Mouse (Mus musculus): ENCODE data around the gene Chrdl1. TPM values are rescaled to one million over a fixed set of nuclear protein-coding genes. Genes with fewer than 3 reads are reported as not detected.

The Chrdl1 gene
- 5.1 and 7.3 TPM in 2 replicates for polyA plus RNA-seq (2014; fragmentation: Nextera tagmentation; extraction: Ambion mirVana)

DNA sequence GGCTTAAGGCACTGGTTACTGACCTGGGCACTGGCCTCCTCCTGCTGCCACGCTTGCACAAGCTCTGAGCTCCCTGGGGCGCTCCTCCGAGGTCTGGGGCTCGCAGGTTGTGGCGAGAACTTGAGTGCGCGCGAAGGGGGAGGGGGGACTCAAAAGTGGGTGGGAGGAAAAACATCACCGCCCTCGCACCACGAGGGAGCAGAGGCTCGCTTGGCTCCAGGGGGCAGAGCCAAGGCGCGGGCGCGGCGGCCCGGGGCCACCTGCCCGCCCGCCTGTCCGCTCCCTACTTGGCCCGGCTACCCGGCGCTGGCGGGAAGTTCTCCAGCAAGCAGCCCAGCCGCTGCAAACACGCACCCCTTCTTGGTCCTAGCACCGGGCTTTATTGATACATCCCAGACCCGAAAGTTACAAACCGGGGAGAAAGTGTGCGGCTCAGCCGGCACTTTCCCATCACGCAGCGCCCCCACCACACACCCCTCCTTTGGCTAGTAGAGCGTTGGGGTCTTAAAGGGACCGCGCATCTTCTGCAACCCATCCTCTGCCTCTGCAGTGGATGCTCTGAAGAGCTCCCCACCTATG is at the start of gene Chrdl1:
Chrdl1 (minus strand) TSS at position 472 of the 579 bp plus-strand sequence.
- 18% methylated on average over 31 of the region's 37 CpGs for WGBS
- peak; percentile 57 for DNase-seq (ENCODE audit: low spot score)
- H3K36me3 ChIP-seq (ENCODE audit: control insufficient read depth, insufficient read depth, low read length) = no peaks in the 10 kb centered on the region
- peak within 1 kb of the TSS; percentile 44 for H3K9ac ChIP-seq (ENCODE audit: low read length)
- ATAC-seq (replicated peaks; ENCODE audit: low FRiP score) = peak; percentile 56
- peak within 1 kb of the TSS; percentile 38 for H3K4me3 ChIP-seq (ENCODE audit: low read depth, low read length)
- peak within 1 kb of the TSS; percentile 51 for H3K4me2 ChIP-seq (ENCODE audit: low read depth, low read length, severe bottlenecking)
- H3K4me1 ChIP-seq (replicated peaks; ENCODE audit: control insufficient read depth, insufficient read depth, low read length) = no peaks in the 10 kb centered on the region
- H3K27me3 ChIP-seq (ENCODE audit: control insufficient read depth, insufficient read depth, low read length) = peaks cover 17% of the 10 kb centered on the region
- no peaks in the 10 kb centered on the region for H3K9me3 ChIP-seq (ENCODE audit: control insufficient read depth, low read length)
- no peak within 1 kb of the TSS for H3K27ac ChIP-seq (ENCODE audit: low read depth, low read length)

DNA sequence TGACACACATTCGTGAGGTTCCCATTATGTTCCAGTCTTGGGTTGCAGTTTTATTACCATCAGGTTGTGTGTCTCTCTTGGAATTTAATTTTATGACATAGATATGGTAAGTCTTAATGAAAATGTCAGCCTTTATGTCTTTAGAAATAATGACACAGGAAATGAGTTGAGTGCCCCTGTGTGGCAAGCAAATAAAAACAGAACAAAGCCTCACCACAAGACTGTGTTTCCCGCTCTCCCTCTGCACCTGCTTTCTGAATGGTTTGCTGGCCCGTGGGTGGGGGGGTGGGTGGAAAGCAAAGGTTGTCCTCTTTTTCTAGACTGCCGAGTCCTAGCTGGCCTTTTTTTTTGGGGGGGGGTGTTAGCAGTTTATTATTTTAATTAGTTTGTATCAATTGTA is 48.6 kb upstream of the Chrdl1 start:
- no peak for DNase-seq (ENCODE audit: low spot score)
- no peak overlapping the region for H3K4me3 ChIP-seq (ENCODE audit: low read depth, low read length)
- WGBS = 42% methylated on average over 4 of the region's 4 CpGs
- no peaks in the 10 kb centered on the region for H3K4me1 ChIP-seq (replicated peaks; ENCODE audit: control insufficient read depth, insufficient read depth, low read length)
- H3K4me2 ChIP-seq (ENCODE audit: low read depth, low read length, severe bottlenecking) = no peak overlapping the region
- 0 out of 2 replicates have a peak, but pooled peaks cover 2% of the 10 kb centered on the region for H3K27me3 ChIP-seq (ENCODE audit: control insufficient read depth, insufficient read depth, low read length)
- no peak overlapping the region for H3K9ac ChIP-seq (ENCODE audit: low read length)
- 0 out of 2 replicates have a peak, but pooled peaks have one; percentile 30 for ATAC-seq (replicated peaks; ENCODE audit: low FRiP score)
- H3K27ac ChIP-seq (ENCODE audit: low read depth, low read length) = no peak overlapping the region
- H3K36me3 ChIP-seq (ENCODE audit: control insufficient read depth, insufficient read depth, low read length) = no peaks in the 10 kb centered on the region
- no peaks in the 10 kb centered on the region for H3K9me3 ChIP-seq (ENCODE audit: control insufficient read depth, low read length)

DNA sequence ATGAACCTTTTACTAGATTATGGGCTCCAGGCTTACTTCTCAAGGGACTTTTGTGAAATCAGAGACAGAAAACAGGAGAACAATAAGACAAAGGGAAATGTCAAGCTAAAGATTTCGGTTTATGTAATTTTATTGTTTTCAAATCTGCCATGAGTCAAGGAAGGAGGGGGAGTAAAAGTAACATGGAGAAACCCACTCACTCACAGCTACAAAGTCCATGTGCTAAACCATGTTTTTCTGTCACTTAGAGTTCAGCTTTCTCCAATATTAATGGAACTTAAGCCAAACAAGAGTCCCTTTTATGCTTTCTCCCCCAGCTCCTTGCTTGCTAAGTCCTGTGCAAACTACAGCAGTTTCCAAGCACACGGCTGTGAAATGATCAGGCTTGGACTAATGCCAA is 10.5 kb upstream of the Chrdl1 start:
- WGBS = 61% methylated on average over 2 of the region's 2 CpGs
- Histone ChIP-seq H3K36me3 (ENCODE audit: control insufficient read depth, insufficient read depth, low read length) (no peaks in the 10 kb centered on the region), H3K4me1 (replicated peaks; ENCODE audit: control insufficient read depth, insufficient read depth, low read length) (no peaks in the 10 kb centered on the region), H3K27me3 (ENCODE audit: control insufficient read depth, insufficient read depth, low read length) (no peaks in the 10 kb centered on the region; the same call in 1 of the 2 replicates), H3K4me2 (ENCODE audit: low read depth, low read length, severe bottlenecking) (no peak overlapping the region), H3K9ac (ENCODE audit: low read length) (no peak overlapping the region), H3K4me3 (ENCODE audit: low read depth, low read length) (no peak overlapping the region), H3K27ac (ENCODE audit: low read depth, low read length) (no peak overlapping the region), H3K9me3 (ENCODE audit: control insufficient read depth, low read length) (no peaks in the 10 kb centered on the region)
- DNase-seq (ENCODE audit: low spot score) (no peak), ATAC-seq (replicated peaks; ENCODE audit: low FRiP score) (no peak)

DNA sequence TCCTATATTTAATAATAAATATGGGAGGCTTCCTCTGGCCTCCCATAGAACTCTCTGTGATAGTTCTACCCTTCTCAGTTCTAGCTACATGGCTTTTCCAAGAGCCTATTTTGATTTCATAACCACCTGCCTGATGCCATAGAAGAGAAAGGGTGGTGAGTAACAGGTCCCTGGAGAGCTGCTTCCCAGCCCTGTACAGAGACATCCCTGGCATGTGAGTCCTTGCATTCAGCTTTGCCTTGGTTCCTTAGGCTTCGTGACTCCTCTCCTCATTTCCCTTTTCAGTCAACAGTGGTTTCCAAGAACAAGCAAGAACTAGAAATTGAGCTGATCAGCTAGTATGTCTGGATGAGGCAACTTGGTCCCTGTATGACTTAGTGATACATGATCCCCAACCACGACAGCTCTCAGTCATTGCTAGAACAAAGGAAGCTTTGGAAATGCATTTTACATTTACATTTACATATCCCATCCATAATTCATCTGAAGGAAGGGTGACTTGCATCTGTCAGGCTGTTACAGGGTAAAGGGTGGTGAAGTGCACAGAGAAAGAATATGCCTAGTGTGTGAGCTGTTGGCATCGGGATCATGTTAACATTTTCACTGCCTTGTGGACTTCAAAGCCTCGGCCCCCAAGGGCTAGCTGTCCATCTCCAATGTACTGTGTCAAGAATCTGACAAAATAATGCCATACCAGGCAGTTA is 27.7 kb downstream of the Chrdl1 start:
- DNase-seq (ENCODE audit: low spot score) = no peak
- Histone ChIP-seq H3K9ac (ENCODE audit: low read length) (no peak overlapping the region), H3K36me3 (ENCODE audit: control insufficient read depth, insufficient read depth, low read length) (no peaks in the 10 kb centered on the region), H3K4me3 (ENCODE audit: low read depth, low read length) (no peak overlapping the region), H3K27me3 (ENCODE audit: control insufficient read depth, insufficient read depth, low read length) (no peaks in the 10 kb centered on the region), H3K4me1 (replicated peaks; ENCODE audit: control insufficient read depth, insufficient read depth, low read length) (no peaks in the 10 kb centered on the region), H3K4me2 (ENCODE audit: low read depth, low read length, severe bottlenecking) (no peak overlapping the region), H3K9me3 (ENCODE audit: control insufficient read depth, low read length) (no peaks in the 10 kb centered on the region), H3K27ac (ENCODE audit: low read depth, low read length) (no peak overlapping the region)
- 79% methylated on average over 4 of the region's 4 CpGs for WGBS
- ATAC-seq (replicated peaks; ENCODE audit: low FRiP score) = no peak

DNA sequence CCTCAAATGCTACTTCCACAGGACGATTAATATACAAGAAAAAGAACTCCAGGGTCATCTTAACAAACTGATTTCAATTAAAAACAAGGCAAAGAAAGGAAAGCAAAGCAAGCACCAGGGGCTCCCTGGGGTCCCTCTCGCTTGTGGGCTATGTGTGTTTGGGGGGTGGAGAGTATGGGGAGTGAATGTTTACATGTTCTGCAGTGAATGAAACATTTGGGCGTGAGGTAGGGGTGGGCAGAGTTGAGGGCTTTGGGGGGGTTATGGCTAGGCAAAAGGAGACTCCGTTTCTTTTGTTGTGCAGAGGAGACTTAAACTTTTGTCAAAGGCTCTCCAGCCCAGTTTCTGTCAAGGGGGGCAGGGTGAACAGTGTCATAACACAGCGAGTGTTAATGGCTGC is 46.8 kb downstream of the Chrdl1 start:
- Histone ChIP-seq H3K36me3 (ENCODE audit: control insufficient read depth, insufficient read depth, low read length) (no peaks in the 10 kb centered on the region), H3K4me1 (replicated peaks; ENCODE audit: control insufficient read depth, insufficient read depth, low read length) (no peaks in the 10 kb centered on the region), H3K4me3 (ENCODE audit: low read depth, low read length) (no peak overlapping the region), H3K4me2 (ENCODE audit: low read depth, low read length, severe bottlenecking) (no peak overlapping the region), H3K27me3 (ENCODE audit: control insufficient read depth, insufficient read depth, low read length) (peaks cover 4% of the 10 kb centered on the region; the same call in 1 of the 2 replicates), H3K27ac (ENCODE audit: low read depth, low read length) (no peak overlapping the region), H3K9me3 (ENCODE audit: control insufficient read depth, low read length) (no peaks in the 10 kb centered on the region), H3K9ac (ENCODE audit: low read length) (no peak overlapping the region)
- WGBS = 31% methylated on average over 5 of the region's 5 CpGs
- ATAC-seq (replicated peaks; ENCODE audit: low FRiP score) = no peak
- no peak for DNase-seq (ENCODE audit: low spot score)

DNA sequence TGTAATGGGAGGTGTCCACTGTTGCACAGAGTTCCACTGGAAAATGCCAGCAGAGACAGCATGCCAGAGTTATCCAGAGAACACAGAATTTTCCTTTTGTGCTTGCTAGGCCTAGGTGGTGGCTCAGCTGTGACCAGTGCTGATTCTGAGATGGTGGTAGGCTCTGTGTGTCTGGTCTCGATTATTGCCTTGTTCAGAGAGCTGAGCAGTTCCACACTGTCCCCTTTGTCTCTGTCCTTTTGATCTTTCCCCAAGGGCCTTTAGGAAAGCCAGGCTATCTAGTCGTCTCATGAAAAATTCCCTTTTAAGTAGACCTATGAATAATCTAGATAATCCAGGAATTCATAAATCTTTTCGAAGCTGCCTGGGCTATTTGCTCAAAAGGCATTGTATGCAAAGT is 47.3 kb downstream of the Chrdl1 start:
- no peak for DNase-seq (ENCODE audit: low spot score)

DNA sequence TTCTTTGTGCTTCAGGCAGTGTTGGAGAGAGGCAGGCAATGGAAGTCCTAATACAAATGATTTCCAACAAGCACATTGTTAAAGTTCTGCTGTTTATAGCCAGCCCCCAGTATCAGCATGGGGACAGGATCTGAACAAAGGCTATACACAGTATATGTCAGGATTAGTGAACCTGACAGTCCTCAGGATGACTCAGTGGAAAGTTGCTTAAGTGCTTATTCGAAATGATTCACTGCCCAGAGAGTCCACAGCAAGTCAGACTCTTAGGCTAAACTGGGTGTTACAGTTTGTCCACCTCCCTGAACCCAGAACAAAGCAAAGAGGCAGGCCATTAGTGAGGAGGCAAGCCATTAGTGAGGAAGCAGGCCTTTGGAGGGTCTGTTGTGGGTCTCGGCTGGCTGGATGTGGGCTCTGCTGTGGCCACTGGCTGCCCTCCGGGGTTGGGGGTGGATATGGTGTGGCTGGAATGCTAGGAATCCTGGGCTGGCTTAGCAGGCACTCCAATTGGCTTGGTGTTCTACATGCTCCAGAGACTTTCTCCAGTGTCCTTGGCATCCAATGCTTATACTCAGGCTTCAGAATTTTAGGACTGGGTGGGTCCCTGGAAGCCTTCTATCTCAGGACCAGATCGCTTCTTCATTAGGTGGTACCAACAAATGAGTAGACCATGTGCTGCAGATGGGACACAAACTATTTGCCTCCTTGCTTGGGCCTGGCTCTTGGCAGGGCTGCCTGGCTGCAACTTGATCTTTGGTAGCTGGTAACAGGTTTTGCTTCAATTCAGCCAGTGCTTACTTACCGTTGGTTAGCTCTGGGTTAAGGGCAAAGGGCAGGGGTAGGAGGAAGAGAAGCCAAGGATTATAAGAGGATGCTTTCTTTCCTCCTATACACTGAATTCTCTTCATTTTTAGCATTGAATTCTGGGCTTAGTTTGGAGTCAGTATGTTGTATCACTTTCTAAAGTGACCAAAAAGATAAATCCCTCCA is 49.3 kb downstream of the Chrdl1 start:
- Histone ChIP-seq H3K4me1 (replicated peaks; ENCODE audit: control insufficient read depth, insufficient read depth, low read length) (no peaks in the 10 kb centered on the region), H3K4me2 (ENCODE audit: low read depth, low read length, severe bottlenecking) (no peak overlapping the region), H3K9ac (ENCODE audit: low read length) (no peak overlapping the region), H3K27ac (ENCODE audit: low read depth, low read length) (no peak overlapping the region), H3K4me3 (ENCODE audit: low read depth, low read length) (no peak overlapping the region), H3K36me3 (ENCODE audit: control insufficient read depth, insufficient read depth, low read length) (no peaks in the 10 kb centered on the region), H3K27me3 (ENCODE audit: control insufficient read depth, insufficient read depth, low read length) (peaks cover 6% of the 10 kb centered on the region; the same call in 1 of the 2 replicates), H3K9me3 (ENCODE audit: control insufficient read depth, low read length) (no peaks in the 10 kb centered on the region)
- 49% methylated on average over 5 of the region's 5 CpGs for WGBS
- no peak for ATAC-seq (replicated peaks; ENCODE audit: low FRiP score)
- DNase-seq (ENCODE audit: low spot score) = peak; percentile 49

More for the DNA sequence above, 47.3 kb downstream of the Chrdl1 start:
- Histone ChIP-seq H3K36me3 (ENCODE audit: control insufficient read depth, insufficient read depth, low read length) (no peaks in the 10 kb centered on the region), H3K27me3 (ENCODE audit: control insufficient read depth, insufficient read depth, low read length) (peaks cover 4% of the 10 kb centered on the region; the same call in 1 of the 2 replicates), H3K4me2 (ENCODE audit: low read depth, low read length, severe bottlenecking) (no peak overlapping the region), H3K27ac (ENCODE audit: low read depth, low read length) (no peak overlapping the region), H3K9ac (ENCODE audit: low read length) (no peak overlapping the region), H3K4me1 (replicated peaks; ENCODE audit: control insufficient read depth, insufficient read depth, low read length) (no peaks in the 10 kb centered on the region), H3K4me3 (ENCODE audit: low read depth, low read length) (no peak overlapping the region), H3K9me3 (ENCODE audit: control insufficient read depth, low read length) (no peaks in the 10 kb centered on the region)
- no peak for ATAC-seq (replicated peaks; ENCODE audit: low FRiP score)
- WGBS = 48% methylated on average over 3 of the region's 3 CpGs

DNA sequence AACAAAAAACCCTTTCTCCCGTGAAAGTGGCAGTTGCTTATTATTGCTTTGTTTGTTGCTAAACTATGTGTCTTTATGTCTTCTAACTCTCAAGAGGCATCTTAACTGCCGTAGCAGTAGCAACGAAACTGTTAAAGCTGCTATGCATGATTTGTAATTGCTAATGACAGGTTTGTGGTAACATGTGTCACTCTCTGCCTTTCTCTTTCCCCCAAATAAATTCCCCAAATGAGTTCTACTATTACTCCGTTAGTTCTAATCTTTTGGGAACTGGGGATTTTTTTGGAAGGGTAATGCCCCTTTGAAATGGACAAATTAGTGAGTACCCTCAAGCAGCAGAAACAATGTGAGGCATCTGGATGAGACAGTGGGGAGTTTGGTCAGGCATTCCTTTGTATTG is 55.9 kb downstream of the Chrdl1 start:
- WGBS = 27% methylated on average over 4 of the region's 4 CpGs
- H3K27me3 ChIP-seq (ENCODE audit: control insufficient read depth, insufficient read depth, low read length) = peaks cover 7% of the 10 kb centered on the region
- no peak overlapping the region for H3K4me3 ChIP-seq (ENCODE audit: low read depth, low read length)
- DNase-seq (ENCODE audit: low spot score) (no peak), ATAC-seq (replicated peaks; ENCODE audit: low FRiP score) (no peak)
- H3K4me2 ChIP-seq (ENCODE audit: low read depth, low read length, severe bottlenecking) = no peak overlapping the region
- no peaks in the 10 kb centered on the region for H3K9me3 ChIP-seq (ENCODE audit: control insufficient read depth, low read length)
- H3K36me3 ChIP-seq (ENCODE audit: control insufficient read depth, insufficient read depth, low read length) = no peaks in the 10 kb centered on the region
- H3K27ac ChIP-seq (ENCODE audit: low read depth, low read length) = no peak overlapping the region
- no peak overlapping the region for H3K9ac ChIP-seq (ENCODE audit: low read length)
- no peaks in the 10 kb centered on the region for H3K4me1 ChIP-seq (replicated peaks; ENCODE audit: control insufficient read depth, insufficient read depth, low read length)

All from forebrain, embryonic 11.5 days (tissue).